Mouse (Mus musculus): ENCODE measurements around the gene Umodl1. TPM values are rescaled to one million over a fixed set of nuclear protein-coding genes. Genes with fewer than 3 reads are reported as not detected.

Gene Umodl1
- polyA plus RNA-seq (2015; fragmentation: Nextera tagmentation; extraction: Ambion mirVana) = not detected in 2 replicates

DNA sequence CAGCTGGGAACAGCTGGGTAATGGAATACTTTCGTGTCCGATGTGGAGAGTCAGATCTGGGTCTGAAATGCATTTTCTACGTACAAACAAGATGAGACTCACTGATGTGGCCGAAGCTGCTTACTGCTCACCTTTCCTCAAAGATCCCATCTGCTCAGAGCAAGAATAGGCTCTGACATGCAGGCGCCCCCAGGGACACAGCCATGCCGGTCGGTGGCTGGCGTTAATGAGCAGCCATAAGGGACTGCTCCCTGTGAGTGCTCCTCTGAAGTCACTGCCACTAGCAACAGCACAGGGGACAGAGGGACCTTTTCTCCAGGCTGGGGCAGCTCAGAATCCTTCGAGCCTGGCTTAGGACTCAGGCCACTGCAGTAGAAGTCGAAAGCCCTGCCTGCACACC is at the start of gene Umodl1:
Umodl1 (plus strand) TSS at position 301 of the 400 bp plus-strand sequence.

DNA sequence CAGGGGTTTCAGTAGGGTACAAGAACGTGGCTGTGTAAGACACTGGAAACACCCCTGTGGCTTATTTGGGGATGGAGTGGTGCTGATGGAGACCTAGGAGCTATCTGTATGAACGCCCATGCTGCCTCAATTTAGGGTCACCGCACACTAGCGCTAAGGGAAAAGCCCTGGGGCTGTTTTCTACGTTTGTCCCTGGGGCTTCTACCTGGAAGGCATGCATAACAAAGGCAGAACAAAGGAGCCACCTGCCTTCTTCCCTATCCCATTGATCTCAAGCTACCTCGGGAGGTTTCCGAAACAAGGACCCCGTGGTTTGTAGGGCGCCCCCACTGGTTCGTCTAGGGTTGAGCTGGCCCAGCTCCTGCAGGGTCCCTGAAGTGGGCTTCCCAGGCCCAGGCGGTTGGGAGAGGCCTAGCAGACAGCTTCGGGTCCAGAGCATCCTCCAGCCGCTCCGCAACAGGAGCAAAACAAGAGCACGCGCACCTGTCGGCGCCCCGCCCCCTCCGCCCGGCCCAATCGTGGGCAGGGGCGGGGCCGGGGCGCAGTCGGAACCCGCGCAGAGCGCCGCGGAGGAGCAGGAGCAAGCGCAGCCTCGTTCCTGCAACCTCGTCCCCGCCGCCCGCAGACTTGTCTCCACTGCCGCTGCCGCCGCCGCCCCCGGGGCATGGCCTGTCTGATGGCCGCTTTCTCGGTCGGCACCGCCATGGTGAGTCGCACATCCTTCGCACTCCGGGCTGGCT is 102.9 kb downstream of the Umodl1 start, which contains the start of gene Abcg1:
Abcg1 (plus strand) TSS at position 525 of the 740 bp plus-strand sequence.

Small RNAs within 50 kb of the gene (microRNA-seq; reads per million reads assigned to microRNA genes)
- gene Gm24026 (ENCODE audit: borderline replicate concordance, insufficient number of aligned reads) = not detected

Other genes starting within 250 kb of the Umodl1 start
- 0.22 and 0.54 TPM in 2 replicates for gene Glp1r, start 52.8 kb upstream of the Umodl1 start, polyA plus RNA-seq (2015; fragmentation: Nextera tagmentation; extraction: Ambion mirVana)
- 6.5 and 8.4 TPM in 2 replicates for gene Abcg1, start 103.0 kb downstream of the Umodl1 start, polyA plus RNA-seq (2015; fragmentation: Nextera tagmentation; extraction: Ambion mirVana)
- 18.3 and 43.0 TPM in 2 replicates for gene Tff3, start 175.0 kb downstream of the Umodl1 start, polyA plus RNA-seq (2015; fragmentation: Nextera tagmentation; extraction: Ambion mirVana)
- 2.1 TPM in 1 of 2 replicates, not detected in the other for gene Tff2, start 189.6 kb downstream of the Umodl1 start, polyA plus RNA-seq (2015; fragmentation: Nextera tagmentation; extraction: Ambion mirVana)
- 0.79 and 19.9 TPM in 2 replicates for gene Tff1, start 210.6 kb downstream of the Umodl1 start, polyA plus RNA-seq (2015; fragmentation: Nextera tagmentation; extraction: Ambion mirVana)
- not detected in 2 replicates for gene Tmprss3, start 244.3 kb downstream of the Umodl1 start, polyA plus RNA-seq (2015; fragmentation: Nextera tagmentation; extraction: Ambion mirVana)